ENCODE assay signal across 8 mouse cellular contexts in the genomic region with DNA sequence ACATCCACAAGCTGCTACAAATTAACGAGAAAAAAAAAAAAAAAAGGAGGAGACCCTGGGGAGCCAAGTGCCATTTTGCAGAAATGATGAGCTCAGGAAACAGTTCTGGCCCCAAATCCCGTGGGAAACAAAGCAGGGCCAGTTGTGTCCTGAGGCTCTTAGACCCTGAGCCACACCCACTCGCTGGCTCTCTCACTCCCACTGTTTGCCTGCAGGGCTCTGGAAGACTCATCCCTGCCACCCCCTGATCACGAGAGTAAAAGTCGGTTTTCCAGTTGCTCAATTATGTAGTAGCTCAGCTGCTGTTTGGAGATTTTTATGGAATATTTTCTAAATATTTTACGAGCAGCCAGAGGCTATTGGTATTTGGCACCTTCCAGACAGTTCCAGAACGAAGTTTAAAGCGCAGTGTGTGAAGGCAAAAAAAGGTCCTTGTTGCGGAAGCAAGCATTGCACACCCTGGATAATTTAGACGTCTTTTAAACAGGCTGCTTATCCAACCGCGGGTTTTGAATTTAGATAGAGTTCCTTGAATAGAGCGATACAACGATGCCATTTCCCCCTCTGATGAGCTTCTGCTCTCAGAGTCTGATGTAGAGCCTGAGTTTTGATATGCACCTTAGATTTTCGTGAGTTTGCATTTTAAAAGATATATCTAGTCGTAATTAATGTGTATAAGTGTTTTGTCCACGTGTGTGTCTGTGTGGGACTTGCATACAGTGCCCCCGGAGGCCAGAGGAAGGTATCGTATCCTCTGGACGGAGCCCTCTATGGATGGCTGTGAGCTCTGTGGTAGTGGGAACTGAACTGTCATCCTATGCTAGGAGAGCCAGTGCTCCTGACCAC. TPM values are rescaled to one million over a fixed set of nuclear protein-coding genes. Genes with fewer than 3 reads are reported as not detected.
DNase-seq lines count a peak whose midpoint lies in the region; ATAC-seq and TF ChIP-seq lines count a peak whose summit lies in the region.

No protein-coding gene starts in this region.

- DNase-seq in lung, adult 2 months = no peak
- no peak for DNase-seq in lung, adult 18-20 months
- peak; percentile 83 for DNase-seq in R1 (ENCODE audit: low read depth, low spot score)
- DNase-seq in left cerebral cortex, adult 9 months (ENCODE audit: low spot score in 2 of 2) = no peak
- no peak for DNase-seq in cerebellum, adult 11-12 months

- H3K4me3 ChIP-seq in lung, adult 2 months (replicated peaks; ENCODE audit: extremely low read depth, low read depth, low read length) = no peak overlapping the region
- peak overlapping the region; percentile 1; the same call in 1 of the 2 replicates for H3K4me3 ChIP-seq in forebrain, embryonic 15.5 days
- peak overlapping the region; percentile 21 for H3K4me3 ChIP-seq in intestine, embryonic 16.5 days (ENCODE audit: low read length)
- H3K4me3 ChIP-seq in midbrain, embryonic 12.5 days = no peak overlapping the region

- TF ChIP-seq POLR2A in lung, adult 2 months (IDR thresholded peaks at IDR 0.05; ENCODE audit: borderline replicate concordance, extremely low read depth, low read depth, low read length) = no peak

- 31% methylated on average over 20 of the region's 20 CpGs for WGBS in lung, adult 2 months
- 23% methylated on average over 20 of the region's 20 CpGs for WGBS in forebrain, embryonic 15.5 days
- WGBS in intestine, embryonic 16.5 days = 27% methylated on average over 20 of the region's 20 CpGs
- 26% methylated on average over 20 of the region's 20 CpGs for WGBS in midbrain, embryonic 12.5 days

- no peaks in the 10 kb centered on the region for H3K36me3 ChIP-seq in forebrain, embryonic 15.5 days
- H3K36me3 ChIP-seq in intestine, embryonic 16.5 days (ENCODE audit: control insufficient read depth, insufficient read depth, low read length) = no peaks in the 10 kb centered on the region
- H3K36me3 ChIP-seq in midbrain, embryonic 12.5 days = no peaks in the 10 kb centered on the region

- peak overlapping the region; percentile 9 for H3K4me2 ChIP-seq in forebrain, embryonic 15.5 days (replicated peaks)
- H3K4me2 ChIP-seq in intestine, embryonic 16.5 days (ENCODE audit: low read depth, low read length) = peak overlapping the region; percentile 36
- H3K4me2 ChIP-seq in midbrain, embryonic 12.5 days (replicated peaks) = peak overlapping the region; percentile 36

- peak; percentile 66; the same call in 1 of the 2 replicates for ATAC-seq in forebrain, embryonic 15.5 days (replicated peaks)
- ATAC-seq in intestine, embryonic 16.5 days = 0 out of 2 replicates have a peak, but pooled peaks have one; percentile 49
- peak; percentile 69; the same call in 1 of the 2 replicates for ATAC-seq in midbrain, embryonic 12.5 days (ENCODE audit: low FRiP score, low read depth)

- no peak overlapping the region for H3K9ac ChIP-seq in forebrain, embryonic 15.5 days (replicated peaks)
- H3K9ac ChIP-seq in intestine, embryonic 16.5 days (ENCODE audit: low read depth, low read length) = no peak overlapping the region
- no peak overlapping the region for H3K9ac ChIP-seq in midbrain, embryonic 12.5 days (replicated peaks)

- no peaks in the 10 kb centered on the region for H3K27me3 ChIP-seq in forebrain, embryonic 15.5 days
- H3K27me3 ChIP-seq in intestine, embryonic 16.5 days (replicated peaks; ENCODE audit: control insufficient read depth, insufficient read depth, low read length) = no peaks in the 10 kb centered on the region
- no peaks in the 10 kb centered on the region for H3K27me3 ChIP-seq in midbrain, embryonic 12.5 days

- no peaks in the 10 kb centered on the region; the same call in 1 of the 2 replicates for H3K4me1 ChIP-seq in lung, adult 2 months (ENCODE audit: control insufficient read depth, insufficient read depth, low read length)
- H3K4me1 ChIP-seq in forebrain, embryonic 15.5 days = peaks cover 12% of the 10 kb centered on the region; the same call in 1 of the 2 replicates
- peaks cover 8% of the 10 kb centered on the region; the same call in 1 of the 2 replicates for H3K4me1 ChIP-seq in intestine, embryonic 16.5 days (ENCODE audit: control insufficient read depth, insufficient read depth, low read length)
- peaks cover 13% of the 10 kb centered on the region; the same call in 1 of the 2 replicates for H3K4me1 ChIP-seq in midbrain, embryonic 12.5 days

- H3K27ac ChIP-seq in forebrain, embryonic 15.5 days (replicated peaks) = no peak overlapping the region
- no peak overlapping the region for H3K27ac ChIP-seq in intestine, embryonic 16.5 days (ENCODE audit: low read length)
- no peak overlapping the region for H3K27ac ChIP-seq in midbrain, embryonic 12.5 days (replicated peaks)

- H3K9me3 ChIP-seq in forebrain, embryonic 15.5 days = no peaks in the 10 kb centered on the region
- no peaks in the 10 kb centered on the region for H3K9me3 ChIP-seq in intestine, embryonic 16.5 days (ENCODE audit: control insufficient read depth, low read length)
- no peaks in the 10 kb centered on the region for H3K9me3 ChIP-seq in midbrain, embryonic 12.5 days

- peak; percentile 44; the same call in 1 of the 2 replicates for TF ChIP-seq CTCF in lung, adult 2 months (IDR thresholded peaks at IDR 0.05; ENCODE audit: insufficient read depth, low read length)

RNA-seq across cellular contexts. Expression of a gene that starts 28.5 kb away (rescaled TPM):
- 21.3 and 24.6 TPM in 2 replicates for polyA plus RNA-seq in lung, adult 2 months (2012; rRNA removed)
- polyA plus RNA-seq in forebrain, embryonic 15.5 days (2015; fragmentation: Nextera tagmentation; extraction: Ambion mirVana) = 57.9 and 62.0 TPM in 2 replicates
- 68.5 and 70.1 TPM in 2 replicates for polyA plus RNA-seq in intestine, embryonic 16.5 days (2015; fragmentation: Nextera tagmentation; extraction: Ambion mirVana)
- 89.9 and 92.5 TPM in 2 replicates for polyA plus RNA-seq in midbrain, embryonic 12.5 days (2016; fragmentation: Nextera tagmentation; extraction: Ambion mirVana)

Comparison
In these comparisons a context has a peak if more than half of its experiments do, and no peak if none do; other contexts are left out.
1. H3K4me3 ChIP-seq: peak in forebrain, embryonic 15.5 days (single experiment) and intestine, embryonic 16.5 days (single experiment); none in lung, adult 2 months (single experiment) and midbrain, embryonic 12.5 days (single experiment).
2. Peak in every context shown above with its lines, with median percentiles within 50 percentile points of each other: ATAC-seq and H3K4me2 ChIP-seq.